Mouse (Mus musculus) cerebellum, adult 2 months (tissue): Measurements from ENCODE around the gene Rpa1. TPM values are rescaled to one million over a fixed set of nuclear protein-coding genes. Genes with fewer than 3 reads are reported as not detected.
"Not testable (repeated sequence)": the region's sequence is repeated elsewhere in the genome, so short reads cannot be mapped to it uniquely, and the experiment has no call there.

Experiments
- DNase-seq, 2 experiments: peaks; one replicate each; pipeline ENCODE4 v3.0.0; 2021
- H3K27ac ChIP-seq: fragments of 200-500 bp; 2 replicates; pipeline ENCODE4 v1.5.1; 2012; ENCODE audit warnings: low read length, control low read depth, inconsistent platforms; ENCODE audit not compliant: insufficient read depth
- H3K27me3 ChIP-seq: fragments of 200-500 bp; 2 replicates; pipeline ENCODE4 v1.6.1; 2012; ENCODE audit warnings: inconsistent platforms, mild to moderate bottlenecking, low read length, moderate library complexity; ENCODE audit not compliant: control insufficient read depth, insufficient read depth
- H3K4me1 ChIP-seq: fragments of 200-500 bp; 2 replicates; pipeline ENCODE4 v1.6.1; 2011; ENCODE audit warnings: low read length; ENCODE audit not compliant: control insufficient read depth, insufficient read depth
- H3K4me3 ChIP-seq: fragments of 200-500 bp; replicated peaks from 2 replicates; pipeline ENCODE3; 2011; ENCODE audit warnings: mild to moderate bottlenecking, low read depth, low read length, control low read depth; ENCODE audit not compliant: insufficient read depth
- CTCF ChIP-seq: fragments of 200-500 bp; IDR thresholded peaks from 2 replicates; pipeline ENCODE4 v1.5.1; 2011; ENCODE audit warnings: low read depth, mild to moderate bottlenecking, control low read depth, low read length, moderate library complexity, borderline replicate concordance; ENCODE audit not compliant: insufficient read depth
- POLR2A ChIP-seq: fragments of 200-500 bp; IDR thresholded peaks from 2 replicates; pipeline ENCODE4 v1.6.1; 2011; ENCODE audit warnings: low read length, control low read depth, borderline replicate concordance; ENCODE audit not compliant: insufficient read depth
- WGBS: fragments of 180-500 bp; shearing (Covaris S2); methylation state at CpG from one replicate; pipeline ENCODE4 v1.1.7; 2018; 5-methylcytosine and 5-hydroxymethylcytosine counted together
- polyA plus RNA-seq: library from polyadenylated mRNA; depleted of rRNA; stranded (reverse); fragments of >200 nt; gene quantifications from 2 replicates; pipeline ENCODE4 v1.2.3, GENCODE M21; 2012

Rpa1 gene
- polyA plus RNA-seq, 1 experiment, result 59.3 TPM

DNA sequence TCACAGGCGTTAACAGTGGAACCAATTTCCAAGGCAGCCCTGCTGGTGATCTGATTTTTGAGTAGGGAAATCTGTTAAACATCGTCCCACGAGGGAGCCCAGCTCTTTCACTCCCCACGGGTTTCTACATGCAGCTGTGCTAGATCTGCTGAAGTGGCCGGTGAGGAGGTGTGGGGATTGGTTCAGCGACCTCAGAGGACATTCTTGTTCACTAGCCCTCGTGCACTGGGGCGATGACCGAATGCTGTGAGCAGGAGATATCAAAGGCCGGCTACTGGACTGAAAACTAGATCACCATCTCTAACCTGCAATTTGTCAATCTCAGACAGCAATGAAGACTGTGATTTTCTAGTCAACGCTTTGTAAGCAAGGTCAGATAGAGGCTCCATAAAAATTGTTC lies 49.6 kb downstream of the Rpa1 start:
- H3K4me1 ChIP-seq, result no peaks in the 10 kb centered on the region
- H3K27ac ChIP-seq, result no peak overlapping the region
- TF ChIP-seq CTCF, result no peak
- TF ChIP-seq POLR2A, result no peak
- H3K4me3 ChIP-seq, result no peak overlapping the region
- no peaks in the 10 kb centered on the region for H3K27me3 ChIP-seq
- DNase-seq, result no peak
- 48% methylated on average over 11 of the region's 11 CpGs for WGBS

DNA sequence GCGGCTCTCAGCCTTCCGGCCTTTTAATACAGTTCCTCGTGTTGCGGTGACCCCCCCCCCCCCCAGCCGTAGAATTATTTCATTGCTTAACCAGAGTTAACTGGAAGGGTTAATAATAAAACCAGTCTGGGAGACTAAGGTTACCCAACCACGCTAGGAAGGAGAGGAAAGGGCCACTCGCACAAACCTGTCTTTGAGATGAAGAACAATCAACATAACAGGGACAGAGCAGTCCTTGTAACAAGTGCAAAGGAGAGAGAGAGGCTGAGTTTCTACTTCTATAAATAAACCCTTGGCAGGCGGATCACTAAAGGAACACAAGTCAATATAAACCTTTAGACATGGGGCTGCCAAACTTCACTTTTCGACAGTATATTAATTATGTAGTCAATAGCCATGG lies 50.5 kb downstream of the Rpa1 start:
- WGBS, result 76% methylated on average over 9 of the region's 9 CpGs
- no peak for DNase-seq
- TF ChIP-seq CTCF (no peak), POLR2A (no peak)
- Histone ChIP-seq H3K27ac (no peak overlapping the region), H3K27me3 (no peaks in the 10 kb centered on the region), H3K4me3 (no peak overlapping the region), H3K4me1 (no peaks in the 10 kb centered on the region)

- Histone ChIP-seq H3K27ac (no peak overlapping the region), H3K27me3 (no peaks in the 10 kb centered on the region), H3K4me1 (no peaks in the 10 kb centered on the region), H3K4me3 (no peak overlapping the region)
- 83% methylated on average over 9 of the region's 9 CpGs for WGBS
- DNase-seq, result no peak
- TF ChIP-seq CTCF, result no peak
- no peak for TF ChIP-seq POLR2A
These were observed 51.6 kb downstream of the Rpa1 start for GRCm38 (mm10) chr11:75296406-75297005.

DNA sequence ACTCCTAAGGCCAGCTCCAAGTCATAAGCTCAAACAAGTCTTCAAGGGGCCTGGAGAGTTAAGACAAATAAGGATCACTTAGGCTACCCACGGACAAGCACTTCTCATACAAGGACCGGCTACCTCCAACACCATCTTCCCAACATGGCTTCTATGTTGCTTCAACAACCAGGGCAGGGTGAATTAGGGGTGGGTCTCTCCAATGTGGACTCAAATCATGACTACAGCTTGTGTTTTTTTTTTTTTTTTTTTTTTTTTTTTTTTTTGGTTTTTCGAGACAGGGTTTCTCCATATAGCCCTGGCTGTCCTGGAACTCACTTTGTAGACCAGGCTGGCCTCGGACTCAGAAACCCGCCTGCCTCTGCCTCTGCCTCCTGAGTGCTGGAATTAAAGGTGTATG lies 52.6 kb downstream of the Rpa1 start:
- H3K4me3 ChIP-seq, H3K27ac ChIP-seq, H3K27me3 ChIP-seq, DNase-seq, H3K4me1 ChIP-seq: not testable (repeated sequence)
- WGBS, result 92% methylated on average over 4 of the region's 5 CpGs

- Histone ChIP-seq H3K4me1 (no peaks in the 10 kb centered on the region), H3K27me3 (no peaks in the 10 kb centered on the region), H3K27ac (no peak overlapping the region), H3K4me3 (no peak overlapping the region)
- WGBS, result 77% methylated on average over 9 of the region's 9 CpGs
- no peak for DNase-seq
- TF ChIP-seq POLR2A, result no peak
- TF ChIP-seq CTCF, result no peak
These were observed 53.3 kb downstream of the Rpa1 start for GRCm38 (mm10) chr11:75294862-75295261.

GRCm38 (mm10) chr11:75293852-75294361 lies 54.2 kb downstream of the Rpa1 start:
- H3K27ac ChIP-seq, result no peak overlapping the region
- H3K4me1 ChIP-seq, result no peaks in the 10 kb centered on the region
- H3K27me3 ChIP-seq, result no peaks in the 10 kb centered on the region
- TF ChIP-seq CTCF (no peak), POLR2A (no peak)
- H3K4me3 ChIP-seq, result no peak overlapping the region
- no peak for DNase-seq
- WGBS, result 51% methylated on average over 21 of the region's 21 CpGs

GRCm38 (mm10) chr11:75292281-75292680 lies 55.8 kb downstream of the Rpa1 start:
- Histone ChIP-seq H3K27me3 (no peaks in the 10 kb centered on the region), H3K27ac (no peak overlapping the region), H3K4me1 (no peaks in the 10 kb centered on the region), H3K4me3 (no peak overlapping the region)
- DNase-seq, result no peak
- 92% methylated on average over 7 of the region's 7 CpGs for WGBS
- no peak for TF ChIP-seq POLR2A
- TF ChIP-seq CTCF, result no peak

DNA sequence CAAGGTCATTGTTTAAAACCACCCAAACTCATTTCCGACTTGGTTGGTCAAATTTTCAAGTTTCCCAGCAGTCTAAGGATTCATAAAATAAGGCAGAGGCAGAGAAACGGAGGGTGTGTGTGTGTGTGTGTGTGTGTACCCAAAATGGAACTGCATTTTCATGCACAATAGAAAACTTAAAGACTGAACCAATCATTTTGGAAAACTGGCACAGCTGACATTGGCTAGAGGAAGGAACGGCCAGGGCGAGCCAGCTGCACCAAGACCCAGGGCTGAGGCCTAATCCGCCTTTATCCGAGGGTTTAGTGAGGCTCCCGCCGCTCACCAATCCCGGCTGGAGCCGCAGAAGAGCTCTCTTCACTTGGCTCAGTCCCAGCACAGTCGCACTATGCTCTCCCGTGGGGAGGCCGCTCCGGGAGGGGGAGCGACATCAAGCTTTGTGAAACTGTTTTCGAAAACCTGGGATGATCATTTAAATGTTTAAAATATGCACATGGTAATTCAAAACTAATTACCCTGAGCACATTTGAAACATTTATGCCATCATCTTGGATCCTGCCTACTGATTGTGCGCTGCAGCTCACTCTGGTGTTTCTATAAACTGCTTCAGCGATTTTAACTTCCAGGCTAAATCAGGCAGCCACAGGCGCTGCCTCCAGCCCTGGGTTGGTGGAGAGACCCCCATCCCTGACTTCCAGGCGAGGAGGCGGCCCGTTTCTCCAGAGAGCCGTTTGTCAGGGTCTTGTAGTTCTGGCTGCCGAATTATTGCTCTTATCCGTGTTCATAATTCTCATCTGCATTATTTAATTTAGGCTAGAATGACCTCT lies 56.5 kb downstream of the Rpa1 start:
- WGBS, result 28% methylated on average over 25 of the region's 25 CpGs
- no peak overlapping the region for H3K4me3 ChIP-seq
- TF ChIP-seq POLR2A, result no peak
- no peak for TF ChIP-seq CTCF

More for the DNA sequence above, 56.5 kb downstream of the Rpa1 start:
- DNase-seq, result no peak
- Histone ChIP-seq H3K27me3 (no peaks in the 10 kb centered on the region), H3K4me1 (no peaks in the 10 kb centered on the region), H3K27ac (no peak overlapping the region)
